Comparison of ENCODE assay signal across 9 mouse cellular contexts in the genomic region with DNA sequence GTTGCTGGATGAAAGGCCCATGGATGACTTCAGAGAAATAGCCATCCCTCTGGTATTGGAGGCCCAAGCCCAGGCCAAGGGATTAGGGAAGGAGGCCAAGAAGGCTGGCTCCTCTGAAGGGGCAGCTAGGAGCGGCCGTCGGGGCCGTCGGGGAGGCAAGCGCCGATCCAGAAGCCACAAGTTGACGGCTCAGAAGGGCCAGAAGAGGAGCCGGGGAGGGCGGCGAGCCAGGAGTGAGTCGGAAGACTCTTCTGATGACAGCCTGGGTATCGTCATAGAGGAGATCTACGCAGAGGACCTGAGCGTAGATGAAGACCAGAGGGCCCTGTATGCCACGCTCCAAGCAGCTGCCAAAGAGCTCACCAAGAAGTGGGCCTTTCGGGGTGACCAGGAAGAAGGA. TPM values are rescaled to one million over a fixed set of nuclear protein-coding genes. Genes with fewer than 3 reads are reported as not detected.
DNase-seq lines count a peak whose midpoint lies in the region; ATAC-seq and TF ChIP-seq lines count a peak whose summit lies in the region.
"Had no signal": no experiment of that assay in that cellular context is flagged by ENCODE, and none has a peak within 500 bp of the region (broad histone marks: within the 10 kb centered on the region; RNA-seq: fewer than 3 reads in every experiment).

No protein-coding gene starts in this region.

- peak overlapping the region; percentile 67; the same call in 1 of the 2 replicates for H3K9ac ChIP-seq in stomach, postnatal 0 days (ENCODE audit: low read length)
- H3K9ac ChIP-seq: liver, embryonic 15.5 days had no signal

- TF ChIP-seq CTCF in stomach, postnatal 0 days (IDR thresholded peaks at IDR 0.05; ENCODE audit: low read depth), result no peak

- H3K4me3 ChIP-seq in limb, embryonic 10.5 days, result peak overlapping the region; percentile 72
- peak overlapping the region; percentile 56 for H3K4me3 ChIP-seq in stomach, postnatal 0 days (ENCODE audit: low read depth, low read length)

- H3K4me2 ChIP-seq in stomach, postnatal 0 days (replicated peaks; ENCODE audit: low read depth), result peak overlapping the region; percentile 81

- H3K4me1 ChIP-seq in limb, embryonic 10.5 days, result peaks cover 56% of the 10 kb centered on the region
- H3K4me1 ChIP-seq in stomach, postnatal 0 days (replicated peaks; ENCODE audit: control insufficient read depth, insufficient read depth), result peaks cover 10% of the 10 kb centered on the region

- no peaks in the 10 kb centered on the region for H3K9me3 ChIP-seq in limb, embryonic 10.5 days (replicated peaks)
- no peaks in the 10 kb centered on the region for H3K9me3 ChIP-seq in stomach, postnatal 0 days (ENCODE audit: control insufficient read depth, low read length)
- H3K9me3 ChIP-seq: liver, embryonic 15.5 days had no signal

- 10% methylated on average over 17 of the region's 17 CpGs for WGBS in limb, embryonic 10.5 days
- whole genome bisulfite sequencing in stomach, postnatal 0 days, result 34% methylated on average over 17 of the region's 17 CpGs

- H3K36me3 ChIP-seq in limb, embryonic 10.5 days, result no peaks in the 10 kb centered on the region
- no peaks in the 10 kb centered on the region for H3K36me3 ChIP-seq in stomach, postnatal 0 days (ENCODE audit: control insufficient read depth, insufficient read depth, low read length)
- H3K36me3 ChIP-seq: liver, embryonic 15.5 days had no signal

- peak overlapping the region; percentile 86 for H3K27ac ChIP-seq in limb, embryonic 10.5 days
- H3K27ac ChIP-seq in stomach, postnatal 0 days (replicated peaks), result no peak overlapping the region
- H3K27ac ChIP-seq: liver, embryonic 15.5 days had no signal

- no peak for TF ChIP-seq EP300 in stomach, postnatal 0 days (optimal IDR thresholded peaks at IDR 0.05)

- peaks cover 56% of the 10 kb centered on the region for H3K27me3 ChIP-seq in limb, embryonic 10.5 days (ENCODE audit: low read depth, poor library complexity, severe bottlenecking)
- no peaks in the 10 kb centered on the region for H3K27me3 ChIP-seq in stomach, postnatal 0 days (ENCODE audit: control insufficient read depth, insufficient read depth, low read length)

- peak; percentile 15 for DNase-seq in adrenal gland, postnatal 25 days
- no peak for DNase-seq in adrenal gland, postnatal 4 days (ENCODE audit: low spot score in 2 of 2)
- peak; percentile 41 for DNase-seq in thymus, postnatal 4 days
- no peak for DNase-seq in thymus, postnatal 25 days
- no peak for DNase-seq in limb, embryonic 10.5 days (ENCODE audit: low spot score)
- no peak for DNase-seq in stomach, postnatal 0 days (ENCODE audit: low spot score)
- no peak for DNase-seq in right cerebral cortex, postnatal 14 days

- ATAC-seq in stomach, postnatal 0 days (ENCODE audit: low FRiP score, low TSS enrichment), result no peak
- no peak for ATAC-seq in megakaryocyte progenitor cell, adult 5-6 weeks (replicated peaks; ENCODE audit: poor library complexity)

RNA-seq across cellular contexts. Expression of gene Pnmal2, which starts 0.9 kb away (rescaled TPM):
- 26.9 and 36.1 TPM in 2 replicates for total RNA-seq in adrenal gland, postnatal 25 days (2021)
- 10 to 100 TPM; 40.7 to 42.6 TPM for total RNA-seq in adrenal gland, postnatal 4 days (2021)
- polyA plus RNA-seq in limb, embryonic 10.5 days (2016; fragmentation: Nextera tagmentation; extraction: Ambion mirVana), result 2.6 and 5.7 TPM in 2 replicates
- polyA plus RNA-seq in stomach, postnatal 0 days (2015; fragmentation: Nextera tagmentation; extraction: Ambion mirVana), result 4.7 and 4.8 TPM in 2 replicates
- total RNA-seq in megakaryocyte progenitor cell, adult 5-6 weeks (2015), result not detected in 2 replicates
- total RNA-seq in megakaryocyte progenitor cell, adult 5-6 weeks (2017), result 0.20 TPM in 1 of 2 replicates, not detected in the other

RNA-seq across cellular contexts. Expression of gene Pnmal1, which starts 14.1 kb away (rescaled TPM):
- total RNA-seq in adrenal gland, postnatal 25 days (2021), result 4.3 and 5.4 TPM in 2 replicates
- total RNA-seq in adrenal gland, postnatal 4 days (2021), result 1 to 10 TPM; 7.3 to 7.8 TPM
- 0.79 and 1.5 TPM in 2 replicates for polyA plus RNA-seq in limb, embryonic 10.5 days (2016; fragmentation: Nextera tagmentation; extraction: Ambion mirVana)
- polyA plus RNA-seq in stomach, postnatal 0 days (2015; fragmentation: Nextera tagmentation; extraction: Ambion mirVana), result 1.7 and 1.8 TPM in 2 replicates
- total RNA-seq in megakaryocyte progenitor cell, adult 5-6 weeks (2015), result not detected in 2 replicates
- not detected in 2 replicates for total RNA-seq in megakaryocyte progenitor cell, adult 5-6 weeks (2017)

RNA-seq across cellular contexts. Expression of gene Calm3, which starts 21.5 kb away (rescaled TPM):
- total RNA-seq in adrenal gland, postnatal 25 days (2021), result 242 and 255 TPM in 2 replicates
- 100 to 1,000 TPM; 330 to 344 TPM for total RNA-seq in adrenal gland, postnatal 4 days (2021)
- polyA plus RNA-seq in limb, embryonic 10.5 days (2016; fragmentation: Nextera tagmentation; extraction: Ambion mirVana), result 127 and 134 TPM in 2 replicates
- 49.1 and 58.7 TPM in 2 replicates for polyA plus RNA-seq in stomach, postnatal 0 days (2015; fragmentation: Nextera tagmentation; extraction: Ambion mirVana)
- total RNA-seq in megakaryocyte progenitor cell, adult 5-6 weeks (2015), result 125 and 150 TPM in 2 replicates
- 419 and 440 TPM in 2 replicates for total RNA-seq in megakaryocyte progenitor cell, adult 5-6 weeks (2017)

RNA-seq across cellular contexts. Expression of gene Gm42372, which starts 37.5 kb away (rescaled TPM):
- 1.1 and 2.1 TPM in 2 replicates for total RNA-seq in adrenal gland, postnatal 25 days (2021)
- total RNA-seq in adrenal gland, postnatal 4 days (2021), result 1 to 10 TPM; 2.2 TPM
- polyA plus RNA-seq in limb, embryonic 10.5 days (2016; fragmentation: Nextera tagmentation; extraction: Ambion mirVana), result 0.96 and 0.98 TPM in 2 replicates
- 0.15 and 0.16 TPM in 2 replicates for polyA plus RNA-seq in stomach, postnatal 0 days (2015; fragmentation: Nextera tagmentation; extraction: Ambion mirVana)
- 0.67 TPM in 1 of 2 replicates, not detected in the other for total RNA-seq in megakaryocyte progenitor cell, adult 5-6 weeks (2015)
- total RNA-seq in megakaryocyte progenitor cell, adult 5-6 weeks (2017), result 0.20 TPM in 1 of 2 replicates, not detected in the other

RNA-seq across cellular contexts. Expression of gene Ptgir, which starts 39.1 kb away (rescaled TPM):
- 1.5 and 1.6 TPM in 2 replicates for total RNA-seq in adrenal gland, postnatal 25 days (2021)
- 1 to 10 TPM; 1.7 to 2.0 TPM for total RNA-seq in adrenal gland, postnatal 4 days (2021)
- 0.18 and 0.43 TPM in 2 replicates for polyA plus RNA-seq in limb, embryonic 10.5 days (2016; fragmentation: Nextera tagmentation; extraction: Ambion mirVana)
- polyA plus RNA-seq in stomach, postnatal 0 days (2015; fragmentation: Nextera tagmentation; extraction: Ambion mirVana), result 1.5 and 1.6 TPM in 2 replicates
- total RNA-seq in megakaryocyte progenitor cell, adult 5-6 weeks (2015), result 2.1 and 2.6 TPM in 2 replicates
- total RNA-seq in megakaryocyte progenitor cell, adult 5-6 weeks (2017), result 1.8 and 4.0 TPM in 2 replicates

Comparison
In these comparisons a context has a peak if more than half of its experiments do, and no peak if none do; other contexts are left out.
1. DNase-seq: peak in adrenal gland, postnatal 25 days (single experiment) and thymus, postnatal 4 days (single experiment); none in adrenal gland, postnatal 4 days (0 of 2), thymus, postnatal 25 days (single experiment), limb, embryonic 10.5 days (single experiment), stomach, postnatal 0 days (single experiment) and right cerebral cortex, postnatal 14 days (single experiment).
2. RNA of gene Pnmal2, which starts 0.9 kb away (total RNA-seq): 40.7 to 42.6 TPM in adrenal gland, postnatal 4 days and 26.9 to 36.1 TPM in adrenal gland, postnatal 25 days; 0.20 TPM in megakaryocyte progenitor cell, adult 5-6 weeks; every median in the first group is over 10 times any median in the second.